Mouse (Mus musculus) urinary bladder, postnatal 4 days (tissue): ENCODE data around the gene Sorcs1.
A peak's percentile ranks its signal among the peaks of the same experiment; 100 is the strongest.

Experiments
- DNase-seq, 2 experiments: peaks; one replicate each; pipeline ENCODE4 v3.0.0; 2021 to 2022; ENCODE audit warnings: low spot score in 2 of 2

Gene Sorcs1

GRCm38 (mm10) chr19:50214466-50215228 lies 463.8 kb downstream of the Sorcs1 start:
- no peak for DNase-seq

- no peak for DNase-seq
Measured at GRCm38 (mm10) chr19:50210456-50210855, 468.0 kb downstream of the Sorcs1 start.

- DNase-seq: no peak
Measured at GRCm38 (mm10) chr19:50204341-50204740, 474.1 kb downstream of the Sorcs1 start.

- no peak for DNase-seq
Measured at GRCm38 (mm10) chr19:50196592-50196991, 481.9 kb downstream of the Sorcs1 start.

- no peak for DNase-seq
Measured at GRCm38 (mm10) chr19:50185769-50186715, 492.4 kb downstream of the Sorcs1 start.

GRCm38 (mm10) chr19:50184901-50185623 lies 493.4 kb downstream of the Sorcs1 start:
- peak in 1 of 2 experiments; percentile 64 for DNase-seq

- no peak for DNase-seq
Measured at GRCm38 (mm10) chr19:50178851-50179250, 499.6 kb downstream of the Sorcs1 start.

- no peak for DNase-seq
Measured at GRCm38 (mm10) chr19:50178151-50178550, 500.3 kb downstream of the Sorcs1 start.

GRCm38 (mm10) chr19:50171849-50172248 lies 506.6 kb downstream of the Sorcs1 start:
- DNase-seq: no peak

GRCm38 (mm10) chr19:50151111-50151510 lies 527.3 kb downstream of the Sorcs1 start:
- DNase-seq: no peak

GRCm38 (mm10) chr19:50145919-50146318 lies 532.5 kb downstream of the Sorcs1 start:
- no peak for DNase-seq

- DNase-seq: no peak
Measured at GRCm38 (mm10) chr19:50141853-50142252, 536.6 kb downstream of the Sorcs1 start.

GRCm38 (mm10) chr19:50134656-50135055 lies 543.8 kb downstream of the Sorcs1 start:
- DNase-seq: no peak

- DNase-seq: no peak
Measured at GRCm38 (mm10) chr19:50105842-50106585, 572.4 kb downstream of the Sorcs1 start.
